8 mouse cellular contexts compared by ENCODE assay signal in the genomic region with DNA sequence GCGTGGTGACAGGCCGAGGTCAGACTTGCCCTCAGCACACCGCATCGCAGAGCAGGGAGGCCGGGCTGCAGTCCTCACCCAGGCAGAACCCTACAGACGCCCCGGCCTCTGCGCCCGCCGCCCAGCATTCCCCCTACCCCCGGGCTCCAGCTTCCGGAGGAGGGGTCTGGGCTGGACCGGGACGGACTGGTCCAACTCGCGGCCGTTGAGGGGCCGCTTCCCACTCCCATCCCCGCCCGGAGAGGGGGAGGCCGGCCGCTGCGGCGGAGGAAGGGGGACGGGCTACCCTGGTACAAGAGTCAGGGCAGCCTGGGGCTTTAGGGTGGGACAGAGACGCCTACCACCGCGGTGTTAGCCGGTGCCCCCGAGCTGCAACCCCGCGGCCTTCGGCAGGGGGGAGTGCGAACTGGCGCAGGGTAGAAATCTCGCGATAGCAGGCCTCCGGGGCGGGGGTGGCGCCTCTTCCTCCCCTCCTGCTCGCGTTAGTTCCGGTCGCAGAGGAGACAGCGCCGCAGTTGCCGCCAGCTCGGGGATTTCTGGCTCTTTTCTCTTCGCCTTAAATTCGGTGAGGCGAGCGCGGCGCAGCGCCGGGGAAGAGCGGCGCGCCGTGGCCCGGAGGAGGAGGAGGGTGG. TPM values are rescaled to one million over a fixed set of nuclear protein-coding genes. Genes with fewer than 3 reads are reported as not detected.
A peak's percentile ranks its signal among the peaks of the same experiment; 100 is the strongest.
DNase-seq lines count a peak whose midpoint lies in the region; ATAC-seq and TF ChIP-seq lines count a peak whose summit lies in the region.

A gene (plus strand): TSS at position 247 of the 632 bp plus-strand sequence.

- no peaks in the 10 kb centered on the region for H3K27me3 ChIP-seq in kidney, embryonic 14.5 days (ENCODE audit: control insufficient read depth, insufficient read depth, low read length)
- no peaks in the 10 kb centered on the region for H3K27me3 ChIP-seq in limb, embryonic 15.5 days

- ATAC-seq in kidney, embryonic 14.5 days (ENCODE audit: low FRiP score, low TSS enrichment): peak; percentile 97
- ATAC-seq in limb, embryonic 15.5 days (ENCODE audit: insufficient number of reproducible peaks, low FRiP score, low TSS enrichment, low read depth): peak; percentile 97

- H3K9ac ChIP-seq in kidney, embryonic 14.5 days (ENCODE audit: low read depth, low read length): peak within 1 kb of the TSS; percentile 95
- peak within 1 kb of the TSS; percentile 95 for H3K9ac ChIP-seq in limb, embryonic 15.5 days

- H3K27ac ChIP-seq in bone marrow macrophage, adult 2 months (ENCODE audit: insufficient read depth, low read depth, low read length): peak within 1 kb of the TSS; percentile 92
- peak within 1 kb of the TSS; percentile 97 for H3K27ac ChIP-seq in embryonic fibroblast, embryonic 13.5 days (ENCODE audit: insufficient read depth, low read length)
- H3K27ac ChIP-seq in kidney, embryonic 14.5 days (ENCODE audit: low read depth, low read length): peak within 1 kb of the TSS; percentile 99
- H3K27ac ChIP-seq in limb, embryonic 15.5 days: peak within 1 kb of the TSS; percentile 99

- under 1% methylated on average over 45 of the region's 61 CpGs for WGBS in kidney, embryonic 14.5 days
- WGBS in limb, embryonic 15.5 days: under 1% methylated on average over 47 of the region's 61 CpGs

- no peak for TF ChIP-seq CTCF in bone marrow macrophage, adult 2 months (IDR thresholded peaks at IDR 0.05; ENCODE audit: low read depth, low read length)
- no peak for TF ChIP-seq CTCF in embryonic fibroblast, embryonic 13.5 days (IDR thresholded peaks at IDR 0.05; ENCODE audit: borderline replicate concordance, insufficient read depth, low read length)

- DNase-seq in A20 (ENCODE audit: low read depth, low spot score): peak; percentile 98
- DNase-seq in heart, adult 9 months (ENCODE audit: low spot score in 2 of 2): peak; percentile 92 to 93
- DNase-seq in monocyte, adult 2 months (ENCODE audit: low read depth in 1 of 2, low spot score in 2 of 2): peak; percentile 80 to 89
- DNase-seq in spleen, postnatal 36 days (ENCODE audit: low spot score in 2 of 2): peak; percentile 91 to 93

- H3K4me2 ChIP-seq in kidney, embryonic 14.5 days (replicated peaks; ENCODE audit: low read depth, low read length): peak within 1 kb of the TSS; percentile 64
- peak within 1 kb of the TSS; percentile 70 for H3K4me2 ChIP-seq in limb, embryonic 15.5 days

- peaks cover 31% of the 10 kb centered on the region for H3K36me3 ChIP-seq in kidney, embryonic 14.5 days (ENCODE audit: control insufficient read depth, insufficient read depth, low read length)
- H3K36me3 ChIP-seq in limb, embryonic 15.5 days: peaks cover 31% of the 10 kb centered on the region

- H3K9me3 ChIP-seq in kidney, embryonic 14.5 days (ENCODE audit: control insufficient read depth, low read length): no peaks in the 10 kb centered on the region
- H3K9me3 ChIP-seq in limb, embryonic 15.5 days: no peaks in the 10 kb centered on the region; the same call in 1 of the 2 replicates

- peaks cover 9% of the 10 kb centered on the region for H3K4me1 ChIP-seq in bone marrow macrophage, adult 2 months (ENCODE audit: control insufficient read depth, insufficient read depth, low read length)
- peaks cover 3% of the 10 kb centered on the region for H3K4me1 ChIP-seq in embryonic fibroblast, embryonic 13.5 days (ENCODE audit: control insufficient read depth, insufficient read depth, low read length)
- H3K4me1 ChIP-seq in kidney, embryonic 14.5 days (ENCODE audit: control insufficient read depth, insufficient read depth, low read length): peaks cover 8% of the 10 kb centered on the region
- H3K4me1 ChIP-seq in limb, embryonic 15.5 days: peaks cover 7% of the 10 kb centered on the region

- H3K4me3 ChIP-seq in bone marrow macrophage, adult 2 months (ENCODE audit: insufficient read depth, low read length): peak within 1 kb of the TSS; percentile 83
- H3K4me3 ChIP-seq in embryonic fibroblast, embryonic 13.5 days (ENCODE audit: insufficient read depth, low read length): peak within 1 kb of the TSS; percentile 98
- peak within 1 kb of the TSS; percentile 96 for H3K4me3 ChIP-seq in kidney, embryonic 14.5 days (ENCODE audit: low read length)
- peak within 1 kb of the TSS; percentile 96 for H3K4me3 ChIP-seq in limb, embryonic 15.5 days

- peak; percentile 59; the same call in 1 of the 2 replicates for TF ChIP-seq POLR2A in bone marrow macrophage, adult 2 months (IDR thresholded peaks at IDR 0.05; ENCODE audit: borderline replicate concordance, low read depth, low read length)
- TF ChIP-seq POLR2A in embryonic fibroblast, embryonic 13.5 days (IDR thresholded peaks at IDR 0.05; ENCODE audit: low read depth, low read length): peak; percentile 90

RNA-seq across cellular contexts. Expression of the gene that starts here (rescaled TPM):
- polyA plus RNA-seq in bone marrow macrophage, adult 2 months (2012; ENCODE audit: insufficient read depth, insufficient read length, missing spikeins): 113 and 126 TPM in 2 replicates
- polyA plus RNA-seq in embryonic fibroblast, embryonic 13.5 days (2011; ENCODE audit: insufficient read length, low read depth, missing spikeins): 360 and 397 TPM in 2 replicates
- 297 and 476 TPM in 2 replicates for polyA plus RNA-seq in kidney, embryonic 14.5 days (2014; fragmentation: Nextera tagmentation; extraction: Ambion mirVana)
- 306 and 334 TPM in 2 replicates for polyA plus RNA-seq in limb, embryonic 15.5 days (2015; fragmentation: Nextera tagmentation; extraction: Ambion mirVana)

Comparison
In these comparisons a context has a peak if more than half of its experiments do, and no peak if none do; other contexts are left out.
1. Peak in every context shown above with its lines: DNase-seq, ATAC-seq, H3K4me3 ChIP-seq and H3K27ac ChIP-seq.